Mouse (Mus musculus) forebrain, postnatal 0 days (tissue): Measurements from ENCODE around the gene Osbpl5. TPM values are rescaled to one million over a fixed set of nuclear protein-coding genes. Genes with fewer than 3 reads are reported as not detected.

Source experiments
- ATAC-seq: fragments of 200-750 bp; cut with Nextera tagmentation; 2 replicates; pipeline ENCODE4 v1.8.0; 2017; ENCODE audit warnings: mild to moderate bottlenecking, moderate library complexity
- DNase-seq: peaks from one replicate; pipeline ENCODE4 v3.0.0-alpha.2; 2015
- H3K27ac ChIP-seq: fragments of 300-500 bp; sonication (generic); 2 replicates; pipeline ENCODE4 v1.5.1; 2014; ENCODE audit warnings: low read depth, mild to moderate bottlenecking, antibody characterized with exemption, low read length, moderate library complexity, mixed read lengths
- H3K27me3 ChIP-seq: fragments of 300-500 bp; sonication (generic); 2 replicates; pipeline ENCODE4 v1.6.1; 2014; ENCODE audit warnings: mild to moderate bottlenecking, low read length, mixed read lengths; ENCODE audit not compliant: insufficient read depth
- H3K36me3 ChIP-seq: fragments of 300-500 bp; sonication (generic); 2 replicates; pipeline ENCODE4 v1.6.1; 2014; ENCODE audit warnings: mild to moderate bottlenecking, moderate library complexity; ENCODE audit not compliant: insufficient read depth
- H3K4me1 ChIP-seq: fragments of 300-500 bp; sonication (generic); 2 replicates; pipeline ENCODE4 v1.6.1; 2014; ENCODE audit warnings: antibody characterized with exemption; ENCODE audit not compliant: insufficient read depth
- H3K4me2 ChIP-seq: fragments of 300-500 bp; sonication (generic); 2 replicates; pipeline ENCODE4 v1.6.1; 2014; ENCODE audit warnings: low read depth, mild to moderate bottlenecking, moderate library complexity
- H3K4me3 ChIP-seq: fragments of 300-500 bp; sonication (generic); 2 replicates; pipeline ENCODE4 v1.5.1; 2014; ENCODE audit warnings: low read depth, low read length, mixed read lengths
- H3K9ac ChIP-seq: fragments of 300-500 bp; sonication (generic); 2 replicates; pipeline ENCODE4 v1.6.1; 2014; ENCODE audit warnings: mild to moderate bottlenecking
- H3K9me3 ChIP-seq: fragments of 300-500 bp; sonication (generic); 2 replicates; pipeline ENCODE4 v1.6.1; 2016; ENCODE audit warnings: low read length
- CTCF ChIP-seq: sonication (generic); IDR thresholded peaks from 2 replicates; pipeline ENCODE4 v1.5.1; 2016; ENCODE audit warnings: antibody characterized with exemption, control low read depth, low read depth
- WGBS: fragments of 180-500 bp; shearing (Covaris S2); extraction: QIAGEN DNeasy Blood & Tissue Kit; methylation state at CpG from one replicate; pipeline ENCODE4 v1.1.7; 2014; 5-methylcytosine and 5-hydroxymethylcytosine counted together
- polyA plus RNA-seq: library from polyadenylated mRNA; unstranded; fragments of >200 nt; fragmentation: Nextera tagmentation; extraction: Ambion mirVana; gene quantifications from 2 replicates; pipeline ENCODE4 v1.2.1, GENCODE M21; 2015
- total RNA-seq: library from RNA; depleted of rRNA; stranded (reverse); fragments of >200 nt; gene quantifications from 2 replicates; pipeline ENCODE4 v1.2.3, GENCODE M21; 2014

The Osbpl5 gene
- total and polyA plus RNA-seq, 2 experiments from 2014 or later, result 26.2 to 38.3 TPM

DNA sequence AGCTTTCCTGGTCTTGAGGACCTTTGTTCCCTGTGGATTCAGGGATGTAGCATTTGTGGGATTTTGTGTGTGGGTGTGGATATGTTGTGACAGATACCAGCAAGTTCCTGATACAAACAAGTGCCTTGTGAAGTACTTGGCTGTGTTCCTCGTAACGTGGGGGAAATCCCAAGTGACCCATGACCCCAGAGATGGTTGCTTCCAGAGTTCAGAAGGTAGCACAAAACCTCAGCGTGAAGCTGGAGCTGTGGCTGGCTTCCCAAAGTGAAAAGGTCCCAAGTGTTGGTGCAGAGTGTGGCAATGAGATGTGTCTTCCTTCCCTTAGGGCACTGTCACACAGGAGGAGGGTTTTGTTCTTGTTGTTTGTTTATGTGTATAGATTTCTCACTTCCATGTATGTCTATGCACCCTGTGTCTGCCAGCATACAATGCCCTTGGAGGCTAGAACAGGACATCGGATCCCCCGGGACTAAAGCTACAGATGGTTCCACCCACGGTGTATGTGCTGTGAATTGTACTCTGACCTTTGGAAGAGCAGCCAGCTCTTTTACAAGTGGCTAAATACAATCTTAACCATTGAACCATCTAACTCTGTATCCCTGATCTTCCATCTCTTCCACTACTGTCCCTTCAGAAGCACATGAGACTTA, 35.7 kb upstream of the Osbpl5 start:
- peaks cover 14% of the 10 kb centered on the region for H3K36me3 ChIP-seq
- no peaks in the 10 kb centered on the region for H3K4me1 ChIP-seq
- 75% methylated on average over 6 of the region's 6 CpGs for WGBS
- no peak for TF ChIP-seq CTCF
- H3K27ac ChIP-seq, result no peak overlapping the region
- H3K9ac ChIP-seq, result no peak overlapping the region
- no peak overlapping the region for H3K4me2 ChIP-seq
- no peak overlapping the region for H3K4me3 ChIP-seq
- 0 out of 2 replicates have a peak, but pooled peaks cover 3% of the 10 kb centered on the region for H3K9me3 ChIP-seq
- DNase-seq (no peak), ATAC-seq (no peak)
- no peaks in the 10 kb centered on the region for H3K27me3 ChIP-seq

DNA sequence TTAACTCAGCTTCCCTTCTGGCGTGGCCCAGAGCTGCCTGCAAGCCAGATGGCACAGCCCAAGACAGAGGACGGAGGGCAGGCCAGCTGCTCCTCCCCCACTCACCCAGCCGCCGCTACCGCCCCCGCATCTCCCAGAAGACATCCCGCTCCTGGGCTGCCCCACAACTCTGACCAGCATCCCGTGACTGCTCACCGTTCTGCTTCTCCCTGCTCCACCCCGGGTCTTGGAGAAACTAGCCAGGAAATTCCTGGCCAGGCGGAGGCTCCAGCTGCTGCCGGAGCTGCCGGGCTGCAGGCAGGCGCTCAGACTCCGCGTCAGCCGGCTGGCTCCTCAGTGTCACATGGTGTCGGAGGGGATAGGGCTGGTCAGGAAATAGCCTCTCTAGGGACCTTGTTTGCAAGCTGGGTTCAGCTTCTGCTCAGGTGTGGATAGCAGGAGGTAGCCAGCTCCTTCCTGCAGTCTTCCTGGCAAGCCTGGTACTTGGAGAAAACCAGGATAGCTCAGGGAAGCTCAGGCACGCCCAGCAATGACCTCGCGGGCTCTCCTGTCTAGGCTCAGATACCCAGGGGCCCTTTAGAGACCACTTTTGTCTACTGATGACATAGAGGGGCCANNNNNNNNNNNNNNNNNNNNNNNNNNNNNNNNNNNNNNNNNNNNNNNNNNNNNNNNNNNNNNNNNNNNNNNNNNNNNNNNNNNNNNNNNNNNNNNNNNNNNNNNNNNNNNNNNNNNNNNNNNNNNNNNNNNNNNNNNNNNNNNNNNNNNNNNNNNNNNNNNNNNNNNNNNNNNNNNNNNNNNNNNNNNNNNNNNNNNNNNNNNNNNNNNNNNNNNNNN, 27.4 kb upstream of the Osbpl5 start, which contains the start of gene Mrgpre:
Gene Mrgpre (minus strand): TSS at position 505 of the 834 bp plus-strand sequence.
- DNase-seq (peak; percentile 83), ATAC-seq (peak; percentile 94)
- peak within 1 kb of the TSS; percentile 54 for H3K4me2 ChIP-seq
- no peaks in the 10 kb centered on the region for H3K9me3 ChIP-seq
- peak within 1 kb of the TSS; percentile 71 for H3K9ac ChIP-seq
- H3K27ac ChIP-seq, result peak within 1 kb of the TSS; percentile 6
- TF ChIP-seq CTCF, result no peak
- no peaks in the 10 kb centered on the region for H3K27me3 ChIP-seq
- peaks cover 4% of the 10 kb centered on the region; the same call in 1 of the 2 replicates for H3K4me1 ChIP-seq
- H3K4me3 ChIP-seq, result peak within 1 kb of the TSS; percentile 53
- 7% methylated on average over 21 of the region's 21 CpGs for WGBS
- peaks cover 9% of the 10 kb centered on the region; the same call in 1 of the 2 replicates for H3K36me3 ChIP-seq

DNA sequence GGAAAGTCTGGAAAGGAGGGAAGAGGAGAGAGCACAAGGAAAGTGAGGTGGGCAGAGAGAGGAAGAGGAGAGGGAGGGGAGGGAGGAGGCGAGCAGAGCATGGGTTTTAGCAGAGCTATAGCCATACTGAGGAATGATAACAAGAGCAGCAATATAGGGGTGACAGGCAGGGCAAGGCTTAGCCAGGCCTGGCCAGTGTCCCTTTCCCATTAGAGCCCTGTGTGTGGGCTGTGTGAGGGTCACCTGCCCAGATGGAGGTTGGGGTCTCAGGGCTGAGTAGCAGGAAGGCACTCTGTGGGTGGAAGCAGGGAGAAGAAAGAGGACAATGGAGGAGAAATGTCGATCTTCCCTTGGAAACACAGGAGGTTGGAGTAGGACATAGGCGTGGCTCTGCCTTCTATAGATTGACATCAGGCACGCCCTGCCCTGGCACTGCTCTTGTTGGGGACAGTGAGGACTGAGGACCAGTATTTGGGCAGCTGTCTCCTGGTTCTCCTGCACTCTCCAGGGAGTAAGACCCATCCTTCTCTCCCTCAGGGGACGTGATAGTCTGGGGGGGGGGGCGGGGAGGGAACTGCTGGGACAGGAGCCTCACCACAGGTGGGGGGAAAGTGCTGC, 26.7 kb upstream of the Osbpl5 start:
- no peaks in the 10 kb centered on the region for H3K9me3 ChIP-seq
- TF ChIP-seq CTCF, result no peak
- peak overlapping the region; percentile 53 for H3K4me3 ChIP-seq
- ATAC-seq (peak; percentile 67), DNase-seq (no peak)
- peak overlapping the region; percentile 6; the same call in 1 of the 2 replicates for H3K27ac ChIP-seq
- peak overlapping the region; percentile 71 for H3K9ac ChIP-seq
- WGBS, result 12% methylated on average over 6 of the region's 6 CpGs
- peaks cover 4% of the 10 kb centered on the region; the same call in 1 of the 2 replicates for H3K4me1 ChIP-seq
- peaks cover 11% of the 10 kb centered on the region; the same call in 1 of the 2 replicates for H3K36me3 ChIP-seq
- no peaks in the 10 kb centered on the region for H3K27me3 ChIP-seq
- peak overlapping the region; percentile 54 for H3K4me2 ChIP-seq

DNA sequence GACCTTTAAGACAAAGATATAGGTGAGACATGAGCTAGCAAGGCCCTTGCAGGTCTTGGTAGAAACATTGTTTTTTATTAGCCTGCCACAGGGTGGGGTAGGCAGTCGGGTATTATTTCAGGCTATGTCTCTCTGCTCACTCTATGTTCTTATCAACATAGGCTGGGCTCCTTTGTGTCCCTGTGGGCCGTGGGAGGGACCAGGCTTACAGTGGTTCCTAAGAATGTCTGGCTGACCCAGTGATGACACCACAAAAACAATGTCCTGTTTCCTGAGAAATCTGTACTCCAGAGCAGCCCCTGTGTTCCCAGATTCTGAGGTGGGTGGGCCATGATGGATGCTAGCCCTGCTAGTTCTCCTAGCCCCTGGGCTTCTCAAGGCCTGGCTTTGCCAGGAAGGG, 20.6 kb upstream of the Osbpl5 start:
- no peak overlapping the region for H3K4me3 ChIP-seq
- H3K36me3 ChIP-seq, result peaks cover 11% of the 10 kb centered on the region; the same call in 1 of the 2 replicates
- H3K27me3 ChIP-seq, result no peaks in the 10 kb centered on the region
- 63% methylated on average over 2 of the region's 2 CpGs for WGBS
- no peaks in the 10 kb centered on the region for H3K4me1 ChIP-seq
- no peak overlapping the region for H3K27ac ChIP-seq
- ATAC-seq (no peak), DNase-seq (no peak)
- no peak for TF ChIP-seq CTCF
- no peaks in the 10 kb centered on the region for H3K9me3 ChIP-seq
- no peak overlapping the region for H3K9ac ChIP-seq
- no peak overlapping the region for H3K4me2 ChIP-seq

DNA sequence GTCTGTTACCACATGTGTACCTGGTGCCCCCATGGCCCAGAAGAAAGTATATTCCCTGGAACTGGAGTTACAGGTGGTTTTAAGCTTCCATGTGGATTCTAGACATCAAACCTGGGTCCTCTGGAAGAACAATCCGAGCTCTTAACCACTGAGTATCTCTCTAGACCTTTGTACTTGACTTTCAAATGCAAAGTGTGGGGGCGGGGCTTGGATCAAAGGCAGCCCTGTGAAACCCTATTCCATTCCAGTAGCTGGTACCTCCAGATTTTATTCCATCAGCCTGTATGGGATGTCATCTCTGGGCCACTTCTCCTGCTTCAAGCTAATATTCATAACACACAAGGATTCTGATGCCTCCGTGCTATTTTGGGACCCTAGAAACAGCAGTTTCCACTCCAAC, 19.4 kb upstream of the Osbpl5 start:
- no peak overlapping the region for H3K27ac ChIP-seq
- 34% methylated on average over 3 of the region's 3 CpGs for WGBS
- peaks cover 11% of the 10 kb centered on the region; the same call in 1 of the 2 replicates for H3K36me3 ChIP-seq
- DNase-seq, result no peak
- no peak for ATAC-seq
- no peaks in the 10 kb centered on the region for H3K27me3 ChIP-seq
- H3K4me2 ChIP-seq, result no peak overlapping the region
- no peaks in the 10 kb centered on the region for H3K4me1 ChIP-seq
- H3K9ac ChIP-seq, result no peak overlapping the region
- no peak overlapping the region for H3K4me3 ChIP-seq
- no peak for TF ChIP-seq CTCF
- no peaks in the 10 kb centered on the region for H3K9me3 ChIP-seq

DNA sequence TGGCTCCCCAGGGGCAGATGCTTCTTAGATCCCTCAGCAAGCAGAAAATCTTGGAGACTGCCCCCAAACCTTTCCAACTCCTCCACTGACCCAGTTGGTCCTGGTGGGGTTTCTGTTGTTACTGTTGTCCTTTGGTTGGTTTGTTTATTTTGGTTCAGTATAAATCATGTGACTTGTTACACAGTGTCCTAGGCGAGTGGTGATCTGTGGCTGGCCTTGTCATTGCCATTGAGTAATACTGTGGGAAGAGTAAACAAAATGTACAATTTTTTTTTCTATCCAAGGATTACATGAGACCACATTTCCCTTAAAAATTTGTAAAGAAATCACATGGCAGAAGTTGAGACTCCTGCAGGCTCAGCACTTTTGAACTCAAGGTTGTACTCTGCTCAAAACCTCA, 12.7 kb upstream of the Osbpl5 start:
- no peaks in the 10 kb centered on the region for H3K36me3 ChIP-seq
- no peaks in the 10 kb centered on the region for H3K4me1 ChIP-seq
- TF ChIP-seq CTCF, result no peak
- WGBS, result 64% methylated on average over 1 of the region's 1 CpGs
- DNase-seq, result no peak
- no peaks in the 10 kb centered on the region for H3K9me3 ChIP-seq
- no peak overlapping the region for H3K27ac ChIP-seq
- ATAC-seq, result no peak
- H3K4me2 ChIP-seq, result no peak overlapping the region
- peaks cover 3% of the 10 kb centered on the region; the same call in 1 of the 2 replicates for H3K27me3 ChIP-seq
- no peak overlapping the region for H3K4me3 ChIP-seq
- no peak overlapping the region for H3K9ac ChIP-seq
